Mouse (Mus musculus): ENCODE measurements around the gene Stk38l.

Stk38l gene

GRCm38 (mm10) chr6:146724581-146725383 lies at the start of gene Stk38l:
TSS of gene Stk38l (plus strand) at chr6:146724995.
- CTCF ChIA-PET: no interaction called here

GRCm38 (mm10) chr6:146676904-146677303 lies 47.9 kb upstream of the Stk38l start:
- CTCF ChIA-PET: interaction anchor here (0.6 kb wide), 1 partner anchor 41 kb away, joined by 3 read pairs; no protein-coding TSS in a partner anchor

- CTCF ChIA-PET: no interaction called here
Measured at GRCm38 (mm10) chr6:146678136-146679070, 46.4 kb upstream of the Stk38l start.

GRCm38 (mm10) chr6:146683881-146684280 lies 40.9 kb upstream of the Stk38l start:
- CTCF ChIA-PET: no interaction called here

- CTCF ChIA-PET: interaction anchor here (0.7 kb wide), 1 partner anchor 51 kb away, joined by 5 read pairs; no protein-coding TSS in a partner anchor
Measured at GRCm38 (mm10) chr6:146685781-146686308, 39.0 kb upstream of the Stk38l start.

- CTCF ChIA-PET: interaction anchor here (0.7 kb wide), 1 partner anchor 50 kb away, joined by 5 read pairs; no protein-coding TSS in a partner anchor
Measured at GRCm38 (mm10) chr6:146686463-146687196, 38.2 kb upstream of the Stk38l start.

GRCm38 (mm10) chr6:146688010-146688409 lies 36.8 kb upstream of the Stk38l start:
- CTCF ChIA-PET: no interaction called here

- CTCF ChIA-PET: no interaction called here
Measured at GRCm38 (mm10) chr6:146688861-146689260, 35.9 kb upstream of the Stk38l start.

- CTCF ChIA-PET: no interaction called here
Measured at GRCm38 (mm10) chr6:146697767-146698166, 27.0 kb upstream of the Stk38l start.

- CTCF ChIA-PET: no interaction called here
Measured at GRCm38 (mm10) chr6:146698376-146698775, 26.4 kb upstream of the Stk38l start.

GRCm38 (mm10) chr6:146700461-146700860 lies 24.3 kb upstream of the Stk38l start:
- CTCF ChIA-PET: interaction anchor here (0.5 kb wide), 1 partner anchor 64 kb away, joined by 4 read pairs; no protein-coding TSS in a partner anchor

GRCm38 (mm10) chr6:146702126-146702881 lies 22.5 kb upstream of the Stk38l start:
- CTCF ChIA-PET: no interaction called here

GRCm38 (mm10) chr6:146703351-146703750 lies 21.4 kb upstream of the Stk38l start:
- CTCF ChIA-PET: interaction anchor here (0.8 kb wide), 1 partner anchor 254 kb away, joined by 3 read pairs; no protein-coding TSS in a partner anchor

GRCm38 (mm10) chr6:146705631-146706030 lies 19.2 kb upstream of the Stk38l start:
- CTCF ChIA-PET: no interaction called here

GRCm38 (mm10) chr6:146719606-146720005 lies 5.2 kb upstream of the Stk38l start:
- CTCF ChIA-PET: no interaction called here

GRCm38 (mm10) chr6:146723805-146724204 lies 990 bp upstream of the Stk38l start:
- CTCF ChIA-PET: no interaction called here

GRCm38 (mm10) chr6:146725384-146725791 lies 593 bp downstream of the Stk38l start:
- CTCF ChIA-PET: no interaction called here

- CTCF ChIA-PET: interaction anchor here (0.5 kb wide), 1 partner anchor 98 kb away, joined by 4 read pairs; no protein-coding TSS in a partner anchor
Measured at GRCm38 (mm10) chr6:146731031-146731430, 6.2 kb downstream of the Stk38l start.

- CTCF ChIA-PET: no interaction called here
Measured at GRCm38 (mm10) chr6:146731692-146732091, 6.9 kb downstream of the Stk38l start.

- CTCF ChIA-PET: no interaction called here
Measured at GRCm38 (mm10) chr6:146732232-146732631, 7.4 kb downstream of the Stk38l start.

- CTCF ChIA-PET: no interaction called here
Measured at GRCm38 (mm10) chr6:146732676-146733075, 7.9 kb downstream of the Stk38l start.

Data from spleen, embryonic (tissue).